Mouse (Mus musculus) adrenal gland, postnatal 14 days (tissue): Measurements from ENCODE around the gene Pole4. TPM values are rescaled to one million over a fixed set of nuclear protein-coding genes. Genes with fewer than 3 reads are reported as not detected.

ENCODE experiments used
- DNase-seq: peaks from one replicate; pipeline ENCODE4 v3.0.0; 2021; ENCODE audit warnings: mixed read lengths
- long read RNA-seq, 2 experiments: library from polyadenylated mRNA; stranded (forward); transcript quantifications; one replicate each; pipeline ENCODE4 v2.0.0; 2021
- total RNA-seq: library from RNA; stranded (reverse); gene quantifications from 2 replicates; pipeline ENCODE4 v1.2.3, GENCODE M21; 2021

Pole4 gene
- 39.5 and 42.3 TPM in 2 replicates for total RNA-seq
- long read RNA-seq, experiment 1, transcript Pole4-201 (4 exons, 1,769 nt) = major isoform, 51 of 58 reads
- long read RNA-seq, experiment 1, partial matches to known transcripts = 0 of 58 reads
- long read RNA-seq, experiment 1, other reads (novel, unspliced or antisense) = 4 of 58 reads
- long read RNA-seq, experiment 2, transcript Pole4-201 (4 exons, 1,769 nt) = major isoform, 55 of 62 reads
- long read RNA-seq, experiment 2, partial matches to known transcripts = 3 of 62 reads
- long read RNA-seq, experiment 2, other reads (novel, unspliced or antisense) = 2 of 62 reads

GRCm38 (mm10) chr6:82705221-82705620, at the start of gene Pole4:
Pole4 (minus strand) TSS chr6:82705365.
- DNase-seq = no peak

DNA sequence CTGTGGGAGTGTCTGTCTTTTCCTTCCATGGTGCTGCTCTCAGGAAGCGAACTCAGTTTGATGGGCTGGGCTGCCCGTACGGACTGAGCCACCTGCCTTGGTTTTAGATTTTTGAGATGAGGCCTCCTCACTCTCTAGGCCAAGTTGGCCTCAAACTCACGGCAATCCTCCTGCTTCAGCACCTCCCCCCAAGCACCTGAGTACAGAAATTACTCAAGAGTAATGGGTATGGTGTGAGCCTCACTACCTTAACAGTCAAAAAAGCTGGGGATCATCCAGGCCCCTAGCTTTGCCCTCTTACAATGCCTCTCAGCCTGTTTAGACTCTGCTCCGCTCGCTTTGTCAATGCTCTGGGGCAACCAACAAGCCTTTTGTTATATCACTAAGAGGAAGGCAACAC, 49.6 kb upstream of the Pole4 start:
- DNase-seq = no peak

DNA sequence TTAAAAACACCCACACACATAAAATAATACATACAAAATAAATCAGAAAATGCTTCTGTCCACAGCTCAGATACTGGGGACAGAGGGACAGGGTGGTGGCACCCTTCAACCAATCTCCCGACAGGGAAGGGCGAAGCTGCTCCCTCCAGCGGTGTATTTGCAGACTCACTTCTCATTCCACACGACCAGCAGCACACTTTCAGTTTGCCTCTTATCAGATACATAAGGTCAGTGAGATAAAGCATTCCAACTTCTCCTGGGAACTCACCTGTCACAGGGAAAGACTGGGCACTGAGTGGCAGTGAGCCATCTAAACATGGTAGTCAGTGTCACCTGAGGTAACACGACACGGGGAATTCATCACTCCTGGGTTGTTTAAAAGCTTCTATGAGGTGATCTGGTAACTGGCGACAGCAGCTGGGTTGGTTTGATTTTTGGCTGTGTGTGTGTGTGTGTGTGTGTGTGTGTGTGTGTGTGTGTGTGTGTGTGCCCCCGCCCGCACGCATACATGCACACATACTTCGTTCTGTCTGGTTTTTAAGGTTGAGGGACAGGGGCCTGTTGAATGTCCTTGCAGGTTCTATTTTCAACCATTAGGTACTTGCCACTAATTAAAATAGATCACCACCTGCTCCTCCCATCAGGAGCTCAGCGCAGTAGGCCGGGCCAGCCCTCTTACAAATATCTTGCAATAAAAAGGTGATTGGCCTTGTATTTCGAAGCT, 48.6 kb upstream of the Pole4 start:
- no peak for DNase-seq

DNA sequence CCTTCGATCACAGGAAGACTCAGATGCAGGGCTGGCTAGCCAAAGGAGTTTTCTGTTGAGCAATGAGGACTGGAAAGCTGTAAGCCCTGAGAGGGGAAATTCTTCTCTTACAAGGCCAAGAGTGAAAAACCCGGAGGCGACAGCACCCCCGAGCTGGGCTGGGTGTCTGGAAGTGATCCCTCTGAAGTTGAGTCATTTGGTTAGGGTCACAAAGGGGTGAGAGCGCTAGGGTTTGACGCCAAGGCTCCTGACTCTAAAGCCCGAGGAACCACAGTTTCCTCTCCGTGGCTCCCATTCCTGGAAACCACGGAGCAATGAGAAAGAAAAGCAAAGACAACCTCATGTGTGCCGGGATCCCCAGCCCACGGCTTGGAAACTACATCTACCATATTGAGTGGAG, 47.9 kb upstream of the Pole4 start:
- DNase-seq = peak; percentile 26

DNA sequence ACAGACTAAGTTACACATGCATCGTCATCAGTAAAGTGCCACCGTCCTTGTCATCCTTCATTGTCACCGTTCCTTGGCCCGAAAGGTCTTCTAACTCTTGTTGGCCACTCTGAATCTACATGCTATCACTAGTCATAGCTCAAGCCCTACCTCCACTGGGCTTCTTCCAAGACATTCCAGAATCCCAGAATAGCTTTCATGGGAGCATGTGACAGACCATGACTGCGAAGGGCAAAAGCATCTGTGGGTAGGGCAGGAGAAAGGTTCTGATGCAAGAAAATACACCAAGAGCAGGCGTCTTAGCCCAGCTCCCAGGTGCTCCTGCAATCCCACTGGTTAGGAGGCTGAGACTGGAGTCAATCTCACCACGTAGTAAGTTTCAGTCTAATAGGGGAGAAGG, 46.6 kb upstream of the Pole4 start:
- DNase-seq = no peak

DNA sequence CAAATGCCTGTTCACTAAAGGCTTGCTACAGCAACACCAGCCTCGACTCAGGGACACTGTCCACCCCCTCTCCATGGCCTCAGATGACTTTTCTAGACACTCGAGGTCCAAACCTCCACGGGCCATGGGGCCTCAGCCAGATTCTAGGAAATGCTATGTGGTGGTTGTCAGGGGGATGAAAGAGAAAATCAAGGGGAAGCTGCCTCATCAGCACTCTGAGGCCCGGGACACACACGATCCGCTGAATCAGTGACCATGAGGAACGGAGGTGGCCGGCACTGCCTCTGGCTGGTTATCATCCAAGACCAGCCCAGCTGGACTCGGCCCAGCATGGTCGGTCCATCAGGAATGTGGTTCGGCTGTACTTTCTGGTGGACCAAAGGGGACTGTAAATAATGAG, 45.9 kb upstream of the Pole4 start:
- DNase-seq = peak; percentile 86

DNA sequence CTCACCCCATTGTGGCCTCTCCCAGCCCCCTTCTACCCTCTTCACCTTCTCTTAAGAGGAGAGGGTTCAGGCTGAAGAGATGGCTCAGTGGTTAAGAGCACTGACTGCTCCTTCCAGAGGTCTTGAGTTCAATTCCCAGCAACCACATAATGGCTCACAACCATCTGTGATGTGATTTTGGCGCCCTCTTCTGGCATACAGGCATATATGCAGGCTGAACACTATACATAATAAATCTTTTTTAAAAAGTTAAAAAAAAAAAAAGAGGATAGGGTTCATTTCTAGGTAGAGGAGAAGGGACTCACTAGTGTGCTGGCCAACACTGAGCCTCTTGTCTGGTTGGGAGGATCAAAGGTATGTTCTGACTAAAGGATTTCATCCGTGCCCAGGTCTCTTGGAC, 44.9 kb upstream of the Pole4 start:
- DNase-seq = no peak

DNA sequence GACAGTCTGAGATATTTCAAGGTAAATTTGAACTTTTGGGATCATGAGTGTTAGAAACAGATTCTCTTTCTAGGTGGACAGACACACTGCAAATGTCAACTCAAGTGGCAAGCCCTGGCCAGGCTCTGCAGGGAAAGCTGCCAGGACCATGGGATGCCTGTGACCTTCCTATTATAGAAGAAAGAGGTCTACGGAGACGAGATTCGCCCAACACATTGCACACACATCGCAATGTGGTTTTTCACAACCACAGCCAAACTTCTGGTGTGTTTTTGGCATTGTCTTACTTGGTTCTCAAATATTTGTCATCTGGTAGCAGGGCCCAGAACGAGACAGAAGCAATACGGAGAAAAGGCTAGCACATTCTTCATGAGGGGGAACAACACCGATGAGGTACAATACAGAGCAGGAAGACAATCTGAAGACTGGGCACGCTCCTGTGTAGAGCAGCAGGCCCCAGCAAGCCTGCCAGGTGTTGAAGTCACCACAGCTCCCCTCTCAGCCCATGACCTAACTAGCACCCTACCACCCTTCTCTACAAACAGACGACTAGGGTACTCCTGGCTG, 43.0 kb upstream of the Pole4 start:
- peak; percentile 70 for DNase-seq

- no peak for DNase-seq
Observed at GRCm38 (mm10) chr6:82747085-82747484, 41.9 kb upstream of the Pole4 start.

GRCm38 (mm10) chr6:82744553-82744952, 39.4 kb upstream of the Pole4 start:
- DNase-seq = no peak

DNA sequence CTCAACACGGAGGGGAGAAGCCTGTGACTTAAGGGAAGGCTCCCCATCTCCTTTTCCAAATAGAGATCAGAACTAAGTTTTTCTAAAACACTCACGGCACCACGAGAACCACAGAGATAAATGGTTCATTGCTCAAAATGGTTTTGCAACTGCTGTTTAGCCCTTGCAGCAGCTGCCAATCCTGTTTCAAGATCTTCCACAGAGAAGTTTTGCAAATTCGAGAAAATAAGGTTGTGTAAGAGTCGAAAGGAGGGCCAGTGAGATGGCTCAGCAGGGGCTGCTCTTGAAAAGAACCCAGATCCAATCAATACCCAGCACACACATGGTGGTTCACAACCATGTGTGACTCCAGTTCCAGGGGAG, 36.3 kb upstream of the Pole4 start:
- peak; percentile 33 for DNase-seq

DNA sequence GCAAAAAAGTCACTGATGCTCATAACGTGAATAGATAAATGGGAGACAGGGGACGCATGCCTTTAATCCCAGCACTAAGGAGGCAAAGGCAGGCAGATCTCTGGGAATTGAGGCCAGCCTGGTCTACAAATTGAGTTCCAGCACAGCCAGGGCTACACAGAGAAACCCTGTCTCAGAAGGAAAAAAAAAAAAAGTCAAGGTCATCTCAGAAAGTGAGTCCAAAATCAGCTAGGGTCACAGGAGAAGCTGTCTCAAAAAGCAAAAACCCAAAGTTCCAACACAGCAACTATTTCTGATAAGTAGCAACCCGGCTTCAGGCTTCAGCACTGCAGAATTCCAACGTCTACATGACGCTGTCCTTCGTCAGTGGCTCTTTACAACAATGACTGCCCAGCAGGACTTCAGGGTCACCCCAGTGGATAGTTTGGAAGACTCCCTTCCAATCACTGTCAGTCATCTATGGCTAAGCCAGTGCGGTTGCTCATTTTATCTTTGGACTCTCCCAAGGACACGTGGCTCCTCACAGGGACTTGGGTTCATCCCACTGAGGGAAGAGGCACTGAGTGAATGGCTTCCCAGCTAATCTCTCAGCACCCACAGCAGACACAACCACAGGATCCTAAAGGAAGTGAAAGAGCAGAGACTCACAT, 35.8 kb upstream of the Pole4 start:
- DNase-seq = peak; percentile 63

- peak; percentile 74 for DNase-seq
Observed at GRCm38 (mm10) chr6:82740269-82740668, 35.1 kb upstream of the Pole4 start.

DNA sequence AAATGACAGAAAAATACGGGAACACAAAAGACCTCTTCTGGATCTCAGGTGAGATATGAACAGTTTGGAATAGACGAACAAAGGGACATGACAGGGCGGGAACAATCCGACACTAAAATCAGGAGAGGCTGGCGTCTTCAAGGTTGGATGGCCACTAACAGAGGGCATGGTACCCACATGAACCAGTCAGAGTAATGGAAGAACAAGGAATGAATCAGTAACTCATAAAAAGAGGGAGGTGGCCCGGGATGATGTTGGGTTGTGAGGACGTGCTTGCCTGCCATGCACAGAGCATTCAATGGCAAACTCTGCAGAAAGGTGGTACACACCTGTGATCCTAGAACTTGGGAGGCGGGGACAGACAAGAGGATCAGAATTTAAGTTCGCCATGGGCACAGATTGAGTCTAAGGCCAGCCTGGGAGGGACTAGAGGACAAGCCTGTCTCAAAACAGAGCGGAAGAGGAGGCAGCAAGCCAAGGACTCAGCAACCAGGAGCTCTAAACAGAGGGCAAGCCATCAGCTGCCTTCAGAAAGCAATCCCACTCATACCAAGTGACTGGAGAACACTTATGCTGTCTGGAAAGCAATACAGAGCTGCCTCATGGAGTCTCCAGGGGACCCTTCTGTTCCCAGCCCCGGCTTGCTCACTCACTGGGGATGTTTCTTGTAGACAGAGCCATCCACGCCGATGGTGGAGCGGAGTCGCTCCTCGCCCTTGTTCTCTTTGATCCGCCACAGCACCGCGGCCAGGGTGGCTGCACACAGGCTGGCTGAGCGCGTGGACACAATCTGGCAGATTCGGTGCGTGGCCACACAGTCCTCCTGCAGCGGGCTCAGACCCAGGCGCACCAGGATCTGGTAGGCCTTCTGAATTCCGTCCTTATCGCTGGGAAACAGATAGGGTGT, 32.7 kb upstream of the Pole4 start:
- DNase-seq = no peak

DNA sequence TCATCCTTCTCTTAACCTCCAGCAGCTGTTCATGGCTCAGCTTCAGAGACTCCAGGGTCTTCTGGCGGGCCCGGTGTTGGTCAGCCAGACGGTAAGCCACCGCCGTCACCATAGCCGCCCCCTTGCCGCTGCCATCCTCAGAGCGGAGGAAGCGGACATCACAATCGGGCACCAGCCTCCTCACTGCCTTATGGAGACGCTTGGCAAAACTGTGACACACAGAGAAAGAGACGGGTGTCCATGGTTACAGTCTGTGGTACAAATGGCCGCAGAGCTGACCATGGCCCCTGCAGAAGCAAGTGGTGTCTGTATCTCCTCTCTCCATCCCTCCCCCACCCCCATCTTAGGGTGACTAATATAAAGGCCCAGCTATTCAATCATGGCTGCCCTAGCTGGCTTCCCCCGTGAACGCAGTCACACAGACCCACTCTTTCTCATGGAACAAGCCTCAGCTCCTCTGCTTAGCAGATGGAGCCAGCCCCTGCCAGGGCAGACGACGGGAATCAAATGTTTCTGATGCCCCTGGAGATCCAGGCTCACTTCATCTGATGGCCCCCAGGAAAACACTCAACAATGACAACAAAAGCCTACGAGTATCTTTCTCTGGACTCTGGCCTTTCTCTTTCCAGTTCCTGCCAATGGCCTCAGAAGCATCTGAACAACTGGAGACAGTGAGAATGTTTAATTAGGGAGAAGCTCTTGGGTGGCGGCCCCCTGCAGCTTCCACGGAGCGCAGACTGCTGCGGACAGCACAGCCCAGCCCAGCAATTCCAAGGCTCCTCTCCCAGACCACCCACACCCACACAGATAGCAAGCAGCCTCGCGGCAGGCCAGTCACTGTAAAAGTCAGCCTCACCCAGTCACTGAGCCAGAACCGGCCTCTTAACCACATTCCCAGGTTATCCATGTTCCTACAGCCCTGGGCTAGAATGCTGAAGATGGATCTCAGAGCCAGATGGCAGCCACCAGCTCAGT, 31.7 kb upstream of the Pole4 start:
- no peak for DNase-seq

DNA sequence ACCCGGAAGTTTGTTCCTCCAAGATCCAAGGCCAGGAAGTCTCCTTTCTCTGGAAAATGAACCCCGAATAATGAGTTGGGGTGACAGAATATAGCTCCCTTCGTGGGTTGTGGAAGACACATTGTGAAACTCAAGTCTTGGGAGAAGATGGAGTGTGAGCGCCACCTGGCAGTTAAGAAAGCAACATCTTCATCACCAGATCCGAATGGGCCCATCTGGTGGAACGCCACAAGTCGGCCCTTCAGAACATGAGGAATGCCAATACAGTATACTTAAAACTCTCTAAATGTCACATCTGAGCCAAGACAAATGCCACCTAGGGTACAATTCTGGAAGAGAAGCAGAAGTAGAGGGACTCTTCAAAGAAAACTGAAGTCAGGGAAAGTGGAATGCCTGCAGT, 30.2 kb upstream of the Pole4 start:
- no peak for DNase-seq

- no peak for DNase-seq
Observed at GRCm38 (mm10) chr6:82728635-82729034, 23.5 kb upstream of the Pole4 start.

DNA sequence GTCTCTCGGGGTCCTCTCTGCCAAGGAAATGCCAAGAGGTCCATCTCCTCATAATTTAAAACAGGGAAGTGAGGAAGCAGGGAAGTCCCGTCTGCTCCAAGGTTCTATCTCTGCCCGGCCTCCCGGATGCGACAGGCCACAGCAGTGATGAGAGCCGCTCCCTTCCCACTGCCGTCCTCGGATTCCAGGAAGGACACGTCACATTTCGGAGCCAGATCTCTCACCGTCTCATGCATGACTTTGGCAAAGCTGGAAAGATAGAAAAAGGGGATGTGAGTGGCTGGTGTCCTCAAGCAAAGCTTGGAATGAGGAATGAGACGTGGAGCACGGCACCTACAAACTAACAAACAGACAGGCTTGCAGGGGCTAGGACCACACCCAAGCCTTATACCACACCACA, 22.0 kb upstream of the Pole4 start:
- DNase-seq = no peak

GRCm38 (mm10) chr6:82723321-82723720, 18.2 kb upstream of the Pole4 start:
- DNase-seq = no peak

GRCm38 (mm10) chr6:82716126-82716525, 11.0 kb upstream of the Pole4 start:
- DNase-seq = no peak

GRCm38 (mm10) chr6:82715653-82716052, 10.5 kb upstream of the Pole4 start:
- no peak for DNase-seq
